Mouse (Mus musculus): ENCODE results near the gene Arhgap40. TPM values are rescaled to one million over a fixed set of nuclear protein-coding genes. Genes with fewer than 3 reads are reported as not detected.

Arhgap40 gene
- under 1 TPM in 1 of 2 experiments, not detected in 1; 0.14 TPM for total RNA-seq (2021)
- long read RNA-seq, experiment 1, result 0 reads
- long read RNA-seq, experiment 2, result 0 reads

GRCm38 (mm10) chr2:158512528-158512927 lies at the start of gene Arhgap40:
TSS of gene Arhgap40 (plus strand) at chr2:158512796.
- Histone ChIP-seq H3K4me3 (no peak within 1 kb of the TSS), H3K27ac (no peak within 1 kb of the TSS)
- no peak for DNase-seq
- intact Hi-C loops (cut with DNase I), result no loop called here
- no peak for TF ChIP-seq CTCF (IDR thresholded peaks at IDR 0.05)

- intact Hi-C loops (cut with DNase I), result no loop called here
- no peak overlapping the region for H3K27ac ChIP-seq
- TF ChIP-seq CTCF (IDR thresholded peaks at IDR 0.05), result no peak
- DNase-seq, result no peak
- no peak overlapping the region for H3K4me3 ChIP-seq
These were observed 38.4 kb upstream of the Arhgap40 start for GRCm38 (mm10) chr2:158474159-158474558.

- TF ChIP-seq CTCF (IDR thresholded peaks at IDR 0.05), result no peak
- intact Hi-C loops (cut with DNase I), result no loop called here
- no peak for DNase-seq
- H3K4me3 ChIP-seq, result no peak overlapping the region
- H3K27ac ChIP-seq, result no peak overlapping the region
These were observed 35.0 kb upstream of the Arhgap40 start for GRCm38 (mm10) chr2:158477640-158478039.

GRCm38 (mm10) chr2:158498457-158498856 lies 14.1 kb upstream of the Arhgap40 start:
- no peak overlapping the region for H3K27ac ChIP-seq
- no peak for TF ChIP-seq CTCF (IDR thresholded peaks at IDR 0.05)
- DNase-seq, result no peak
- no peak overlapping the region for H3K4me3 ChIP-seq
- intact Hi-C loops (cut with DNase I), result no loop called here

GRCm38 (mm10) chr2:158501836-158502812 lies 10.5 kb upstream of the Arhgap40 start, which contains the start of gene Adig:
TSS of gene Adig (plus strand) at chr2:158502612.
- no peak for TF ChIP-seq CTCF (IDR thresholded peaks at IDR 0.05)
- DNase-seq, result no peak
- intact Hi-C loops (cut with DNase I), result no loop called here
- H3K4me3 ChIP-seq, result no peak within 1 kb of the TSS
- peak within 1 kb of the TSS; percentile 81 for H3K27ac ChIP-seq

- peak overlapping the region; percentile 81 for H3K27ac ChIP-seq
- H3K4me3 ChIP-seq, result no peak overlapping the region
- no peak for TF ChIP-seq CTCF (IDR thresholded peaks at IDR 0.05)
- intact Hi-C loops (cut with DNase I), result no loop called here
- no peak for DNase-seq
These were observed 9.4 kb upstream of the Arhgap40 start for GRCm38 (mm10) chr2:158503226-158503625.

GRCm38 (mm10) chr2:158503671-158504070 lies 8.9 kb upstream of the Arhgap40 start:
- intact Hi-C loops (cut with DNase I), result no loop called here
- Histone ChIP-seq H3K27ac (peak overlapping the region; percentile 81), H3K4me3 (no peak overlapping the region)
- DNase-seq, result peak; percentile 77
- no peak for TF ChIP-seq CTCF (IDR thresholded peaks at IDR 0.05)

GRCm38 (mm10) chr2:158506475-158506874 lies 6.1 kb upstream of the Arhgap40 start:
- Histone ChIP-seq H3K4me3 (no peak overlapping the region), H3K27ac (no peak overlapping the region)
- no peak for TF ChIP-seq CTCF (IDR thresholded peaks at IDR 0.05)
- no peak for DNase-seq
- intact Hi-C loops (cut with DNase I), result no loop called here

- intact Hi-C loops (cut with DNase I), result no loop called here
- no peak overlapping the region for H3K4me3 ChIP-seq
- no peak for DNase-seq
- TF ChIP-seq CTCF (IDR thresholded peaks at IDR 0.05), result no peak
- H3K27ac ChIP-seq, result no peak overlapping the region
These were observed 5.5 kb upstream of the Arhgap40 start for GRCm38 (mm10) chr2:158507046-158507445.

GRCm38 (mm10) chr2:158510665-158511064 lies 1.9 kb upstream of the Arhgap40 start:
- H3K27ac ChIP-seq, result no peak overlapping the region
- H3K4me3 ChIP-seq, result no peak overlapping the region
- intact Hi-C loops (cut with DNase I), result no loop called here
- no peak for TF ChIP-seq CTCF (IDR thresholded peaks at IDR 0.05)
- DNase-seq, result peak; percentile 53

GRCm38 (mm10) chr2:158513821-158514336 lies 1.3 kb downstream of the Arhgap40 start:
- Histone ChIP-seq H3K4me3 (no peak overlapping the region), H3K27ac (no peak overlapping the region)
- intact Hi-C loops (cut with DNase I), result no loop called here
- TF ChIP-seq CTCF (IDR thresholded peaks at IDR 0.05), result no peak
- no peak for DNase-seq

- TF ChIP-seq CTCF (IDR thresholded peaks at IDR 0.05), result no peak
- H3K4me3 ChIP-seq, result no peak overlapping the region
- H3K27ac ChIP-seq, result no peak overlapping the region
- DNase-seq, result no peak
- intact Hi-C loops (cut with DNase I), result no loop called here
These were observed 6.0 kb downstream of the Arhgap40 start for GRCm38 (mm10) chr2:158518583-158518982.

- intact Hi-C loops (cut with DNase I), result no loop called here
- DNase-seq, result no peak
- Histone ChIP-seq H3K4me3 (no peak overlapping the region), H3K27ac (no peak overlapping the region)
- no peak for TF ChIP-seq CTCF (IDR thresholded peaks at IDR 0.05)
These were observed 6.5 kb downstream of the Arhgap40 start for GRCm38 (mm10) chr2:158519071-158519470.

Data from gastrocnemius, adult 2 months (tissue).